Mouse (Mus musculus) cerebellum, postnatal 36 days (tissue): ENCODE measurements around the gene Spata31d1b.
"Not testable (repeated sequence)": the region's sequence is repeated elsewhere in the genome, so short reads cannot be mapped to it uniquely, and the experiment has no call there.

Experiments
- DNase-seq, 2 experiments: peaks; one replicate each; pipeline ENCODE4 v3.0.0; 2021 to 2022; ENCODE audit warnings: mixed read lengths in 2 of 2

The Spata31d1b gene

GRCm38 (mm10) chr13:59711984-59712383 is at the start of gene Spata31d1b:
TSS of gene Spata31d1b (plus strand) at chr13:59712284.
- not testable (repeated sequence) for DNase-seq

- no peak for DNase-seq
These were observed 48.0 kb upstream of the Spata31d1b start for GRCm38 (mm10) chr13:59663939-59664712.

GRCm38 (mm10) chr13:59667763-59668162 is 44.3 kb upstream of the Spata31d1b start:
- DNase-seq, result no peak

GRCm38 (mm10) chr13:59668501-59669093 is 43.5 kb upstream of the Spata31d1b start:
- DNase-seq, result no peak

GRCm38 (mm10) chr13:59669946-59670345 is 42.1 kb upstream of the Spata31d1b start:
- no peak for DNase-seq

GRCm38 (mm10) chr13:59671521-59671920 is 40.6 kb upstream of the Spata31d1b start:
- DNase-seq, result no peak

GRCm38 (mm10) chr13:59672248-59672647 is 39.8 kb upstream of the Spata31d1b start:
- no peak for DNase-seq

- DNase-seq, result no peak
These were observed 38.5 kb upstream of the Spata31d1b start for GRCm38 (mm10) chr13:59673597-59673996.

- no peak for DNase-seq
These were observed 37.9 kb upstream of the Spata31d1b start for GRCm38 (mm10) chr13:59674215-59674614.

GRCm38 (mm10) chr13:59674761-59675150 is 37.3 kb upstream of the Spata31d1b start:
- peak; percentile 39 to 56 for DNase-seq

GRCm38 (mm10) chr13:59675151-59676011 is 36.7 kb upstream of the Spata31d1b start, which contains the start of gene Golm1:
TSS of gene Golm1 (minus strand) at chr13:59675811.
- peak; percentile 57 to 69 for DNase-seq

- DNase-seq, result no peak
These were observed 35.5 kb upstream of the Spata31d1b start for GRCm38 (mm10) chr13:59676316-59677229.

- DNase-seq, result no peak
These were observed 32.8 kb upstream of the Spata31d1b start for GRCm38 (mm10) chr13:59679306-59679705.

- DNase-seq, result no peak
These were observed 32.2 kb upstream of the Spata31d1b start for GRCm38 (mm10) chr13:59679908-59680307.

GRCm38 (mm10) chr13:59682629-59683028 is 29.5 kb upstream of the Spata31d1b start:
- no peak for DNase-seq

- DNase-seq, result no peak
These were observed 26.8 kb upstream of the Spata31d1b start for GRCm38 (mm10) chr13:59685236-59685635.

GRCm38 (mm10) chr13:59688338-59688770 is 23.7 kb upstream of the Spata31d1b start:
- peak; percentile 51 to 54 for DNase-seq

GRCm38 (mm10) chr13:59689313-59689712 is 22.8 kb upstream of the Spata31d1b start:
- DNase-seq, result no peak

GRCm38 (mm10) chr13:59689843-59690242 is 22.2 kb upstream of the Spata31d1b start:
- DNase-seq, result no peak

GRCm38 (mm10) chr13:59690576-59690975 is 21.5 kb upstream of the Spata31d1b start:
- DNase-seq, result no peak

- DNase-seq, result no peak
These were observed 20.6 kb upstream of the Spata31d1b start for GRCm38 (mm10) chr13:59691478-59691877.

- no peak for DNase-seq
These were observed 18.1 kb upstream of the Spata31d1b start, which contains the start of gene 4921517D22Rik for GRCm38 (mm10) chr13:59694008-59694407. TSS of gene 4921517D22Rik (minus strand) at chr13:59694108.
